ENCODE assay signal across 8 mouse cellular contexts in genomic region chr6:142735302-142736005, GRCm38 (mm10). TPM values are rescaled to one million over a fixed set of nuclear protein-coding genes. Genes with fewer than 3 reads are reported as not detected.
DNase-seq lines count a peak whose midpoint lies in the region; ATAC-seq and TF ChIP-seq lines count a peak whose summit lies in the region.

No protein-coding gene starts in this region.

- intact Hi-C loops in gastrocnemius, postnatal 36 days (cut with DNase I), result loop anchor here (1.0 kb wide), 1 partner anchor 210 kb away; no protein-coding TSS in a partner anchor

- DNase-seq in gastrocnemius, adult 18-20 months (ENCODE audit: low spot score), result peak; percentile 33
- no peak for DNase-seq in gastrocnemius, postnatal 36 days
- no peak for DNase-seq in testis, postnatal 14 days (ENCODE audit: low spot score)
- DNase-seq in embryo, embryonic 10.5 days (ENCODE audit: low spot score), result peak; percentile 77
- peak; percentile 44 for DNase-seq in lung, postnatal 14 days
- no peak for DNase-seq in c-Kit-positive CD71-positive TER-119-positive erythroid progenitor cells, embryonic 14.5 days (ENCODE audit: low spot score)

- no peak for ATAC-seq in erythroid progenitor cell, adult 5-6 weeks (replicated peaks; ENCODE audit: low FRiP score, poor library complexity, severe bottlenecking)

- no peaks in the 10 kb centered on the region for H3K36me3 ChIP-seq in testis, adult 2 months (ENCODE audit: control insufficient read depth, insufficient read depth, low read length)

- no peak overlapping the region for H3K27ac ChIP-seq in testis, adult 2 months (ENCODE audit: control insufficient read depth, insufficient read depth, low read depth, low read length)

- peak; percentile 26; the same call in 1 of the 2 replicates for TF ChIP-seq CTCF in testis, adult 2 months (IDR thresholded peaks at IDR 0.05; ENCODE audit: control insufficient read depth, insufficient read depth, insufficient replicate concordance, low read depth, low read length)

- H3K4me1 ChIP-seq in testis, adult 2 months (ENCODE audit: control insufficient read depth, insufficient read depth, low read length), result no peaks in the 10 kb centered on the region

- H3K27me3 ChIP-seq in testis, adult 2 months (ENCODE audit: control insufficient read depth, insufficient read depth, low read length), result no peaks in the 10 kb centered on the region

- no peak overlapping the region for H3K4me3 ChIP-seq in testis, adult 2 months (ENCODE audit: control insufficient read depth, low read depth, low read length)

- TF ChIP-seq POLR2A in testis, adult 2 months (IDR thresholded peaks at IDR 0.05; ENCODE audit: control insufficient read depth, low read depth, low read length), result no peak

RNA-seq across cellular contexts. Expression of gene Cmas, which starts 21.0 kb away (rescaled TPM):
- 10 to 100 TPM; 27.0 to 30.1 TPM for total RNA-seq in gastrocnemius, adult 18-20 months (2021)
- 10 to 100 TPM; 26.9 to 27.2 TPM for total RNA-seq in gastrocnemius, postnatal 36 days (2021)
- 12.8 and 14.8 TPM in 2 replicates for polyA plus RNA-seq in testis, adult 2 months (2012; rRNA removed)
- 226 TPM in 2 replicates for total RNA-seq in erythroid progenitor cell, adult 5-6 weeks (2015; ENCODE audit: low replicate concordance)
- 141 and 188 TPM in 2 replicates for total RNA-seq in erythroid progenitor cell, adult 5-6 weeks (2017; ENCODE audit: low replicate concordance)

RNA-seq across cellular contexts. Expression of gene Abcc9, which starts 33.3 kb away (rescaled TPM):
- total RNA-seq in gastrocnemius, adult 18-20 months (2021), result 100 to 1,000 TPM; 120 to 132 TPM
- total RNA-seq in gastrocnemius, postnatal 36 days (2021), result 100 to 1,000 TPM; 124 to 126 TPM
- polyA plus RNA-seq in testis, adult 2 months (2012; rRNA removed), result 0.78 and 0.84 TPM in 2 replicates
- 0.36 TPM in 1 of 2 replicates, not detected in the other for total RNA-seq in erythroid progenitor cell, adult 5-6 weeks (2015; ENCODE audit: low replicate concordance)
- total RNA-seq in erythroid progenitor cell, adult 5-6 weeks (2017; ENCODE audit: low replicate concordance), result 0.26 TPM in 1 of 2 replicates, not detected in the other

Comparison
In these comparisons a context has a peak if more than half of its experiments do, and no peak if none do; other contexts are left out.
1. DNase-seq: peak in gastrocnemius, adult 18-20 months (single experiment), embryo, embryonic 10.5 days (single experiment) and lung, postnatal 14 days (single experiment); none in gastrocnemius, postnatal 36 days (0 of 2), testis, postnatal 14 days (single experiment) and c-Kit-positive CD71-positive TER-119-positive erythroid progenitor cells, embryonic 14.5 days (single experiment).
2. RNA of gene Cmas, which starts 21.0 kb away (total RNA-seq): 141 to 226 TPM in erythroid progenitor cell, adult 5-6 weeks; 27.0 to 30.1 TPM in gastrocnemius, adult 18-20 months and 26.9 to 27.2 TPM in gastrocnemius, postnatal 36 days; every median in the first group is over 4 times any median in the second.
3. RNA of gene Abcc9, which starts 33.3 kb away (total RNA-seq): 120 to 132 TPM in gastrocnemius, adult 18-20 months and 124 to 126 TPM in gastrocnemius, postnatal 36 days; 0.26 to 0.36 TPM in erythroid progenitor cell, adult 5-6 weeks; every median in the first group is over 10 times any median in the second.